Mouse (Mus musculus) monocyte, adult 5-6 weeks (primary cell): Measurements from ENCODE around the gene Oxsr1. TPM values are rescaled to one million over a fixed set of nuclear protein-coding genes. Genes with fewer than 3 reads are reported as not detected.
"Not testable (repeated sequence)": the region's sequence is repeated elsewhere in the genome, so short reads cannot be mapped to it uniquely, and the experiment has no call there.

Experiments
- ATAC-seq: fragments of 153-309, 156-312 bp; replicated peaks from 2 replicates; pipeline ENCODE4 v1.8.0; 2017; ENCODE audit warnings: mild to moderate bottlenecking; ENCODE audit not compliant: low TSS enrichment, insufficient number of reproducible peaks, severe bottlenecking, poor library complexity, low FRiP score
- total RNA-seq: library from RNA; stranded (forward); fragments of 200-1000, 200-491, 200-594 nt; gene quantifications from 3 replicates; pipeline ENCODE4 v1.2.3, GENCODE M21; 2017

Gene Oxsr1
- total RNA-seq = 42.8 to 50.1 TPM (median 45.9 TPM) in 3 replicates

GRCm38 (mm10) chr9:119322289-119323259 is at the start of gene Oxsr1:
Gene Oxsr1, minus strand, starts transcription at chr9:119322427.
- ATAC-seq = peak; percentile 96

GRCm38 (mm10) chr9:119371251-119371650 is 49.0 kb upstream of the Oxsr1 start:
- no peak for ATAC-seq

- ATAC-seq = not testable (repeated sequence)
These were observed 48.5 kb upstream of the Oxsr1 start for GRCm38 (mm10) chr9:119370770-119371169.

DNA sequence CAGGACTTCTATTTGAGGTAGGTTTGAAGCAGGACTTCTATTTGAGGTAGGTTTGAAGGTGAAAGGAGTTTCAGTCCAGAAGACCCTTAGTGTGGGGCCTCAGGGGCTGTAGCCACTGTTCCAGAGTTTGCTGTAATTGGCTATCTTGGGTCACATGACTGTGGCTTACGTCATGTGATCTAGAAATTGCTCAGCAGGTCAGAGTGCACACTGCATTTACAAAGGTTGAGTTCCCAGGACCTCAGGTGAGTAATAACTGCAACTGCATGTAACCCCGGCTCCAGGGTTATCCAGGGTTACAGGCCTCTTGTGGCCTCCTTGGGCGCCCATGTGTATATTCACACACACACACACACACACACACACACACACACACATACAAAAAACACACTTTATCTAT is 46.1 kb upstream of the Oxsr1 start:
- no peak for ATAC-seq

DNA sequence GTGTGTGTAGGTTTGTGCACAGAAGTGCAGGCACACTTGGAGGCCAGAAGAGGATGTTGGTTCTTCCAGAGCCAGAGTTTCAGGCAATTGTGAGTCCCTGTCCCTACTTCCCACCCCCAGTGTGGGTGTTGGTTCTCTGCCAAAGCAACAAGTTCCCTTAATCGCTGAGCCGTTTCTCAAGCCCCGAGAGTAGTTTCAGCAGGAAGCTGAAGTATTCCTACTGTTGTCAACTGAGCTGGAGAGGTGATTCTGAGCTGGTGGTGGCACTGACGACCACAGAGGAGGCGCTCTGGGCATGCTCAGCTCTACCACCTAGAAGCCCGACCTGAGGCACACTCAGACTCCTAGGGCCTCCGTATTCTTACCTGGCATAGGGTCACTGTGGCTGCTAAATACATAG is 43.1 kb upstream of the Oxsr1 start, which contains the start of gene Slc22a14:
Gene Slc22a14 (minus strand): TSS at position 270 of the 400 bp plus-strand sequence.
- ATAC-seq = no peak

DNA sequence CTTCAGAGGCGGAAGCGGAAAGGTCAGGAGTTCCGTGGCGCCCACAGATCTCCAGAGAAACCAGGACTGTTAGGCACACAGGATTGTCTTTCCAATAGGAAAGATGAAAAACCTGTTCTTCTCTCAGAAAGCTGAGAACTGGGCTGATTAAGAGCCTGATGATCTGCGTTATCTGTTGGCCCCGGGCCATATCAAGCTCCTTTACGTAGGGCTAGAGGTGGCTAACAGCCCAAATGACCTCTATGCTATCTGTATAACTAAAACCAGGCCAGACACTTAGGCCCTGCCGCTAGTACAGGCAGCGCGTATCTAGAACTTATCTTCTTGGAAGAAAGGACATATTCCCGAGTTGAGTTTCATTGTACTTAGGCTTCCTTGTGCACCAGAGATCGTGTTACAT is 41.0 kb upstream of the Oxsr1 start:
- ATAC-seq = no peak

DNA sequence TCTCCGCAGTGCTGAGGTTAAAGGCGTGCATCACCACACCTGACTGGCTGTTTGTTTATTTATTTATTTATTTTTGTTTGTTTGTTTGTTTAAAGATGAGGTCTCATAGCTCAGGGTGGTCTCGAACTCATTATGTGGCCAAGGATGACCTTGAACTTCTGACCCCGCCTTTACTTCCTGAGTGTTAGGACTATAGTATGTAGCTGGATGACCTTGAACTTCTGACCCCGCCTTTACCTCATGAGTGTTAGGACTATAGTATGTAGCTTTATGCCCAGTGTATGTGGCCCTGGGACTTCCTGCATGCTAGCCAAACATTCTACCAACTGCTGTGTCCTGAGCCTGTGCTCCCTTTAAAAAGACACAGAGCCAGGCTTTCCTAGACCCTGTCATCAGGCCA is 39.2 kb upstream of the Oxsr1 start:
- ATAC-seq = no peak

- ATAC-seq = no peak
These were observed 35.8 kb upstream of the Oxsr1 start for GRCm38 (mm10) chr9:119358058-119358429.

- peak; percentile 62; the same call in 1 of the 2 replicates for ATAC-seq
These were observed 35.3 kb upstream of the Oxsr1 start, which contains the start of gene Xylb for GRCm38 (mm10) chr9:119357331-119358057. Gene Xylb, plus strand, starts transcription at chr9:119357381.

GRCm38 (mm10) chr9:119355943-119356342 is 33.7 kb upstream of the Oxsr1 start:
- ATAC-seq = no peak

GRCm38 (mm10) chr9:119353926-119354325 is 31.7 kb upstream of the Oxsr1 start:
- ATAC-seq = no peak

GRCm38 (mm10) chr9:119352060-119352459 is 29.8 kb upstream of the Oxsr1 start:
- ATAC-seq = peak; percentile 86

DNA sequence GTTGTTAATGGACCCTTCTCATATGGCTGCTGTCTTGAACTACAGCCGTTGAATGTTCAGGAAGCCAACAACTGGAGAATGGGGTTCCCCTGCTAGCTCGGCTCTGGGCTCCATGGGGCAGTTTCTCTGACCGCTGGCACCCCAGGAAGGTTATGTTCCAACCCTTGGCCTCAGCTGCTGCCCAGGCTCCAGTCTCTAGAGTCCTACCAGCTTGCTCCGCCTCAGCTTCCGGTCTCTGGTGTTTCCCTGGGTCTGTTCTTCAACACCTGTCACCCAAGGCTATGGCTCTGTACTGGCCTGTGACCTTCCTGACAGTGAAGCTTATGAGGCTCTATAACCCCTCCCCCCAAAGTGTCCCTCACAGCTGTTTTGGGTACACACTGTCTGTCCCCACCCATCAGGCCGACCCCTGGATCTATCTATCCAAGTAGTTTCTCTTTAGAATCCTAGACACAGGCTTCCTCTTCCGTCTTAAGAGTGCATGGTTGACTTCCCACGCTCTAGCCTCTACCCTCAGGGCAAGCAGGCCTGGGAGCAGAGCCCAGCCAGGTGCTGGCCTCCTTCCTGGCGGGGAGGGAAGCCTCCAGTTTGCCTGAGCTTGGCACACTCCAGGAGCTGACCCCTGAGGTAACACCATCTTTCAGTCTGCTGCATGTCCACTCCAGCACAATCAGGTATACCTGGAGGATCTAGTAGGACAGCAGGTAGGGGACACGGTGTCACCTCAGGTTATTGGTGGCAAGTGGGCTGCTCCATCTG is 28.9 kb upstream of the Oxsr1 start:
- ATAC-seq = no peak

- ATAC-seq = no peak
These were observed 28.3 kb upstream of the Oxsr1 start for GRCm38 (mm10) chr9:119350531-119350930.

DNA sequence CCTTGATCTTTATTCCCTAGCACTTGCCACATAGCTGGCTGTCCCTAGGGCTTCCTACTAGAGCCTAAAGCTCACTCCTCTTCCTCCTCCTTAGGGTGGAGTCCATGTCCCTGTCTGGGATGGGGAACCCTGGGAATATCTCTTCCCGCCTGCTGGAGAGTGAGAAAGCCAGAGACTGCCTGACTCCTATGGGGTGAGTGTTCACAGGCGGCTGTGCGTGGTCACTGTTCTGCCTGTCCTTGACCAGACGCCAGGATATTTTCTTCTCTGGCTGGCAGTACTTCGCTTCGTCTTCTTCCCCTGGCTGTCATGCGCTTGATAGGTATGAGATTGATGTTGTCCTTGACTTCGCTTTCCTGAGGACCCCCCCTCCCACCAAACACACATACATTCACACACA is 24.1 kb upstream of the Oxsr1 start:
- no peak for ATAC-seq

DNA sequence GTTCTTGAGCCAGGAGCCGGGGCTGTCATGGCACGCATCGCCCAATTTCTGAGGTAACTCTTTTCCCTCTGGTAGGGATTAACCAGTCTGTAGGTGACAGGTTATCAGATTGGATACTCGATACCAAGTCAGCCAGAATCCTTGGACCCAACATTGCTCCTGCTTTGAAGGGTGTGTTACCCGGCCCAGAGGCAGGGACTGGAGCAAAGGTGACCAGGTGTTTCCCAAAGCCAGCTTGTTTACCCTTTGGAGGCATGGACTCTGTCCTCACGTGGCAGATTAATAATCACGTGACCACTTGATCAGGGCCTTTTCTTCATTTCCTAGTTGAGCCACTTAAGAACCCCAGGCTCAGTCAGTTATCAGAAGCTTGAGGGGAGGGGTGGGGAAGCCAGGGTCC is 20.5 kb upstream of the Oxsr1 start:
- ATAC-seq = no peak

- ATAC-seq = peak; percentile 87
These were observed 18.9 kb upstream of the Oxsr1 start, which contains the start of gene Myd88 for GRCm38 (mm10) chr9:119340909-119341816. Gene Myd88, minus strand, starts transcription at chr9:119341411.

DNA sequence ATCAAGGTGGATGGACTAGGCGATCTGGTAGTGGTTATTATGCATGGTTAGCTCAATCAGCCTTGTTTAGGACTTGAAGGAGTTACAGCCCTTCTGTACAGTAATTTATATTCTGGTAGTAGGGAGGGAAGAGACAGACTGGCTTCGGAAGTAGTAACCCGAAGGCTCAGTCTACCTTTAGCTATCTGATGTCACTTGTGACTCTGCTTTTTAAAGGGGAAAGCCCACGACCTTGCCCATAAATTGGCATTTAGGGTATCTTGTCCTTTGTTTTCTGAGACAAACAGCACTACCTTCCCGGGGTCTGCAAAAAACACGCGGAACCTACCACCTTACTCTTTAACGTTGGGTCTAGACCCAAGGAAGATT is 18.0 kb upstream of the Oxsr1 start:
- ATAC-seq = no peak
